Mouse (Mus musculus) bone marrow, adult 2 months (tissue): Measurements from ENCODE around the gene Rapgef3. TPM values are rescaled to one million over a fixed set of nuclear protein-coding genes. Genes with fewer than 3 reads are reported as not detected.
A peak's percentile ranks its signal among the peaks of the same experiment; 100 is the strongest.

Experiments
- H3K27ac ChIP-seq: fragments of 200-500 bp; 2 replicates; pipeline ENCODE4 v1.5.1; 2012; ENCODE audit warnings: low read depth, mild to moderate bottlenecking, control low read depth, inconsistent platforms, low read length; ENCODE audit not compliant: control insufficient read depth, poor library complexity, insufficient read depth
- H3K4me1 ChIP-seq: fragments of 200-500 bp; 2 replicates; pipeline ENCODE4 v1.6.1; 2011; ENCODE audit warnings: low read length; ENCODE audit not compliant: control insufficient read depth, insufficient read depth
- H3K4me3 ChIP-seq: fragments of 200-500 bp; replicated peaks from 2 replicates; pipeline ENCODE3; 2011; ENCODE audit warnings: mild to moderate bottlenecking, low read depth, low read length, control low read depth; ENCODE audit not compliant: control insufficient read depth
- CTCF ChIP-seq: fragments of 200-500 bp; IDR thresholded peaks from 2 replicates; pipeline ENCODE4 v1.5.1; 2011; ENCODE audit warnings: low read length, control low read depth; ENCODE audit not compliant: control insufficient read depth, insufficient read depth
- POLR2A ChIP-seq: fragments of 200-500 bp; IDR thresholded peaks from 2 replicates; pipeline ENCODE4 v1.6.1; 2011; ENCODE audit warnings: low read depth, mild to moderate bottlenecking, control low read depth, low read length, borderline replicate concordance; ENCODE audit not compliant: control insufficient read depth
- WGBS: fragments of 180-500 bp; shearing (Covaris S2); methylation state at CpG from one replicate; pipeline ENCODE4 v1.1.7; 2018; 5-methylcytosine and 5-hydroxymethylcytosine counted together
- polyA plus RNA-seq: library from polyadenylated mRNA; stranded (reverse); fragments of >200 nt; gene quantifications from 2 replicates; pipeline ENCODE4 v1.2.4, GENCODE M21; 2011; ENCODE audit warnings: low replicate concordance; ENCODE audit not compliant: missing spikeins, insufficient read depth, insufficient read length

Gene Rapgef3
- polyA plus RNA-seq: 15.3 and 17.0 TPM in 2 replicates

GRCm38 (mm10) chr15:97767280-97768186 lies at the start of gene Rapgef3:
TSS of gene Rapgef3 (minus strand) at chr15:97767972.
- 1% methylated on average over 42 of the region's 44 CpGs for WGBS
- H3K4me3 ChIP-seq: peak within 1 kb of the TSS; percentile 57
- H3K27ac ChIP-seq: peak within 1 kb of the TSS; percentile 35
- H3K4me1 ChIP-seq: peaks cover 2% of the 10 kb centered on the region
- TF ChIP-seq CTCF (peak; percentile 54; the same call in 1 of the 2 replicates), POLR2A (0 out of 2 replicates have a peak, but pooled peaks have one; percentile 50)

GRCm38 (mm10) chr15:97816199-97816994 lies 48.6 kb upstream of the Rapgef3 start:
- TF ChIP-seq POLR2A: no peak
- TF ChIP-seq CTCF: no peak
- H3K4me3 ChIP-seq: no peak overlapping the region
- peaks cover 5% of the 10 kb centered on the region for H3K4me1 ChIP-seq
- H3K27ac ChIP-seq: no peak overlapping the region
- 29% methylated on average over 17 of the region's 17 CpGs for WGBS

- WGBS: 93% methylated on average over 4 of the region's 4 CpGs
- no peaks in the 10 kb centered on the region; the same call in 1 of the 2 replicates for H3K4me1 ChIP-seq
Observed at GRCm38 (mm10) chr15:97815254-97815653, 47.5 kb upstream of the Rapgef3 start.

GRCm38 (mm10) chr15:97814703-97815102 lies 46.9 kb upstream of the Rapgef3 start:
- TF ChIP-seq POLR2A (no peak), CTCF (no peak)
- WGBS: 64% methylated on average over 5 of the region's 5 CpGs
- Histone ChIP-seq H3K4me1 (no peaks in the 10 kb centered on the region; the same call in 1 of the 2 replicates), H3K27ac (no peak overlapping the region; the same call in 1 of the 2 replicates), H3K4me3 (no peak overlapping the region)

More at GRCm38 (mm10) chr15:97815254-97815653, 47.5 kb upstream of the Rapgef3 start:
- Histone ChIP-seq H3K4me3 (no peak overlapping the region), H3K27ac (no peak overlapping the region)
- TF ChIP-seq CTCF (no peak), POLR2A (no peak)

- WGBS: 78% methylated on average over 21 of the region's 21 CpGs
Observed at GRCm38 (mm10) chr15:97813452-97814204, 45.9 kb upstream of the Rapgef3 start.

GRCm38 (mm10) chr15:97812875-97813274 lies 45.1 kb upstream of the Rapgef3 start:
- TF ChIP-seq POLR2A (no peak), CTCF (no peak)
- WGBS: 70% methylated on average over 7 of the region's 7 CpGs
- H3K4me3 ChIP-seq: no peak overlapping the region
- no peak overlapping the region for H3K27ac ChIP-seq
- no peaks in the 10 kb centered on the region; the same call in 1 of the 2 replicates for H3K4me1 ChIP-seq

More at GRCm38 (mm10) chr15:97813452-97814204, 45.9 kb upstream of the Rapgef3 start:
- TF ChIP-seq POLR2A (no peak), CTCF (no peak)
- Histone ChIP-seq H3K27ac (no peak overlapping the region), H3K4me3 (no peak overlapping the region), H3K4me1 (no peaks in the 10 kb centered on the region; the same call in 1 of the 2 replicates)

GRCm38 (mm10) chr15:97812126-97812525 lies 44.4 kb upstream of the Rapgef3 start:
- WGBS: 67% methylated on average over 6 of the region's 6 CpGs
- H3K4me1 ChIP-seq: no peaks in the 10 kb centered on the region; the same call in 1 of the 2 replicates

More at GRCm38 (mm10) chr15:97812126-97812525, 44.4 kb upstream of the Rapgef3 start:
- Histone ChIP-seq H3K4me3 (no peak overlapping the region), H3K27ac (no peak overlapping the region; the same call in 1 of the 2 replicates)
- no peak for TF ChIP-seq CTCF
- no peak for TF ChIP-seq POLR2A
